Mouse (Mus musculus) CH12.LX (cell line): ENCODE results near the gene Scn4b.
A peak's percentile ranks its signal among the peaks of the same experiment; 100 is the strongest.

Experiments used
- CTCF ChIP-seq, 2 experiments: IDR thresholded peaks in 1 of 2; conservative IDR thresholded peaks in 1 of 2; 2 replicates each; pipeline ENCODE4 v1.5.1; 2011 to 2012; ENCODE audit warnings: low read depth in 2 of 2, low read length in 2 of 2, improper control_type of control experiment in 1 of 2, inconsistent platforms in 1 of 2, mild to moderate bottlenecking in 1 of 2, moderate library complexity in 1 of 2
- ELF1 ChIP-seq: IDR thresholded peaks from 2 replicates; pipeline ENCODE4 v1.6.1; 2014; ENCODE audit warnings: low read depth, mild to moderate bottlenecking, inconsistent platforms, low read length, improper control_type of control experiment
- EP300 ChIP-seq: IDR thresholded peaks from 2 replicates; pipeline ENCODE4 v1.6.1; 2011; ENCODE audit warnings: low read length, improper control_type of control experiment
- HCFC1 ChIP-seq: IDR thresholded peaks from 2 replicates; pipeline ENCODE4 v1.6.1; 2012; ENCODE audit warnings: low read depth, mild to moderate bottlenecking, inconsistent platforms, low read length, improper control_type of control experiment
- MAFK ChIP-seq: IDR thresholded peaks from 2 replicates; pipeline ENCODE4 v1.6.1; 2011; ENCODE audit warnings: low read length, improper control_type of control experiment; ENCODE audit not compliant: insufficient replicate concordance
- MAX ChIP-seq: IDR thresholded peaks from 2 replicates; pipeline ENCODE4 v1.6.1; 2011; ENCODE audit warnings: low read length, improper control_type of control experiment
- MAZ ChIP-seq: IDR thresholded peaks from 2 replicates; pipeline ENCODE4 v1.6.1; 2012; ENCODE audit warnings: low read depth, mild to moderate bottlenecking, inconsistent platforms, low read length, improper control_type of control experiment, moderate library complexity
- NELFE ChIP-seq: IDR thresholded peaks from 2 replicates; pipeline ENCODE4 v1.6.1; 2011; ENCODE audit warnings: low read depth, low read length, improper control_type of control experiment
- POLR2A ChIP-seq: IDR thresholded peaks from 2 replicates; pipeline ENCODE4 v1.6.1; 2011; ENCODE audit warnings: low read depth, mild to moderate bottlenecking, improper control_type of control experiment, low read length
- SMC3 ChIP-seq: IDR thresholded peaks from 2 replicates; pipeline ENCODE4 v1.6.1; 2011; ENCODE audit warnings: low read depth, low read length, improper control_type of control experiment
- TCF12 ChIP-seq: IDR thresholded peaks from 2 replicates; pipeline ENCODE4 v1.6.1; 2014; ENCODE audit warnings: low read depth, mild to moderate bottlenecking, inconsistent platforms, low read length, improper control_type of control experiment
- USF1 ChIP-seq: IDR thresholded peaks from 2 replicates; pipeline ENCODE4 v1.6.1; 2014; ENCODE audit warnings: low read depth, mild to moderate bottlenecking, inconsistent platforms, low read length, improper control_type of control experiment

- no peak for TF ChIP-seq POLR2A
- TF ChIP-seq NELFE = no peak
- peak; percentile 38 to 65; a peak in 3 of 4 replicates for TF ChIP-seq CTCF (conservative IDR thresholded peaks at IDR 0.05 in 1 of 2, IDR thresholded peaks at IDR 0.05 in 1 of 2; ENCODE audit: low read depth in 2 of 2, low read length in 2 of 2)
- TF ChIP-seq MAZ = no peak
- TF ChIP-seq TCF12 = no peak
- no peak for TF ChIP-seq EP300
- TF ChIP-seq MAFK = no peak
- TF ChIP-seq MAX = no peak
- TF ChIP-seq ELF1 = no peak
- no peak for TF ChIP-seq HCFC1
- peak; percentile 41 for TF ChIP-seq USF1
- TF ChIP-seq SMC3 = peak; percentile 32; the same call in 1 of the 2 replicates
These were observed 18.8 kb upstream of the Scn4b start for GRCm38 (mm10) chr9:45119316-45119953.
